Mouse (Mus musculus): ENCODE results near the gene Gpn2. TPM values are rescaled to one million over a fixed set of nuclear protein-coding genes. Genes with fewer than 3 reads are reported as not detected.

The Gpn2 gene
- total RNA-seq, 2 experiments from 2014 or later = 10.0 to 10.2 TPM

Small RNA genes within 50 kb of the gene (microRNA-seq; reads per million reads assigned to microRNA genes)
- gene Gm23158 = 0 reads per million in 2 experiments

Other genes starting within 250 kb of the Gpn2 start
- 10 to 100 TPM; 84.4 to 85.8 TPM for gene Wdtc1, start 230.9 kb upstream of the Gpn2 start, total RNA-seq (2021)
- 10 to 100 TPM; 59.6 to 62.8 TPM for gene Slc9a1, start 214.7 kb upstream of the Gpn2 start, total RNA-seq (2021)
- gene Tent5b, start 104.2 kb upstream of the Gpn2 start, total RNA-seq (2021) = not detected
- 100 to 1,000 TPM; 183 to 201 TPM for gene Trnp1, start 85.8 kb upstream of the Gpn2 start, total RNA-seq (2021)
- not detected for gene Kdf1, start 65.4 kb upstream of the Gpn2 start, total RNA-seq (2021)
- gene Nudc, start 38.4 kb upstream of the Gpn2 start, total RNA-seq (2021) = 100 to 1,000 TPM; 117 TPM
- gene Nr0b2, start 31.0 kb upstream of the Gpn2 start, total RNA-seq (2021) = not detected
- 1 to 10 TPM; 8.2 to 9.5 TPM for gene Gpatch3, start 9.6 kb upstream of the Gpn2 start, total RNA-seq (2021)
- gene Sfn, start 17.8 kb downstream of the Gpn2 start, total RNA-seq (2021) = 1 to 10 TPM; 1.5 to 1.9 TPM
- gene Zdhhc18, start 65.8 kb downstream of the Gpn2 start, total RNA-seq (2021) = 10 to 100 TPM; 33.6 to 39.8 TPM
- 1 to 10 TPM; 7.9 to 9.6 TPM for gene Pigv, start 88.3 kb downstream of the Gpn2 start, total RNA-seq (2021)
- 10 to 100 TPM; 68.5 to 88.4 TPM for gene Arid1a, start 172.4 kb downstream of the Gpn2 start, total RNA-seq (2021)